Mouse (Mus musculus): ENCODE measurements around the gene Siva1.

The Siva1 gene

GRCm38 (mm10) chr12:112659109-112659508 lies 14.6 kb downstream of the Siva1 start:
- DNase-seq (ENCODE audit: low spot score in 2 of 2): peak; percentile 45 to 64

- DNase-seq (ENCODE audit: low spot score in 2 of 2): no peak
Observed at GRCm38 (mm10) chr12:112660576-112661326, 16.3 kb downstream of the Siva1 start.

DNA sequence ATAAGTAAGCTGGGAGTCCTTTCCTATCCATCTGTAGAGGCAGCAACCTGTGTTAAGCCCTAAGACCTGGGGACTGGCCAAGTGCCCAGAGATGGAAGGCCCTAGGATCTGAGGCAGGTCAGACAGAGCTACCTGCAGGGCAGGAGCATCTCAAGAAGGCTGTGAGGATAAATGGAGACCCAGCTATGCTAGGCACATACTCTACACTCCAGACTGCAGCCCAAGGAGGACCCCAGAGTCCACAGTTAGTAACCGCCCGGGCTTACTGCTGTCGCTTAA lies 16.8 kb downstream of the Siva1 start:
- DNase-seq (ENCODE audit: low spot score in 2 of 2): no peak

DNA sequence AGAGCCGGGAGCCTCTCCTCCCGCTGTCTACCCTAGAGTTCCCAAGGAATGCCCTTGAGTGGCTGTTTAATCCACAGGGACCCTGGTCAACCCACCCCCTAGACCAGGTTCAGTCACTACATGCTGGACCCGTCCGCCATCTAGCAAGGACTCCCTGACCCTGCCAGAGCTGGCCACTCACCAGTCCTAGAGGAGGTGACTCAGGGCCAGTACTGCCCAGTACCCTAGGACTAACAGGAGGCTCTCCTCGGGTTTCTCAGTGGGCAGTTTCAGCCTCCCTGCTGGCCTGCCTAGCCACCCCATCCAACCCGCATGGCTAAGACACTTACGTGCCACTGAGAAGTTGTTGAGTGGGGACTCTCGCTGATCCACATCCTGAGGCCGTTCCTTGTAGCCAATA lies 17.4 kb downstream of the Siva1 start:
- no peak for DNase-seq (ENCODE audit: low spot score in 2 of 2)

GRCm38 (mm10) chr12:112663303-112663702 lies 18.8 kb downstream of the Siva1 start:
- DNase-seq (ENCODE audit: low spot score in 2 of 2): no peak

DNA sequence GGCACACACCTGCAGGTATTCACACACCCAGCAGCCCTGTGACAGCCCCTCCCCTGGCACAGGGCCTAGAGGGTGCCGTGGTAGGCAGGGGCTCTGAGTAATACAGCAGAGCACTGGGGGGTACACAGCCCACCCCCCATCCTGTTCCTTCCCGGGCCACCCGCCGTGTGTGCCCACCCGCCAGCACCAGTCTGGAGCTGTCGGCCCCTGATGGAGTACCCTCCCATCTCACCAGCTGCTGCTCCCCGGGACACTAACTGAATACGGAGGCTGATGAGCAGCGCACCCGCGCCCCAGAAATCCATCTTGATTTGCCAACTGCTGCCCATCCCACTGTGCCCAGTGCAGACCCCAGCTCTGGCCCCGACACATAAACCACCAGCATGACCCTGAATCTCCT lies 19.2 kb downstream of the Siva1 start:
- no peak for DNase-seq (ENCODE audit: low spot score in 2 of 2)

DNA sequence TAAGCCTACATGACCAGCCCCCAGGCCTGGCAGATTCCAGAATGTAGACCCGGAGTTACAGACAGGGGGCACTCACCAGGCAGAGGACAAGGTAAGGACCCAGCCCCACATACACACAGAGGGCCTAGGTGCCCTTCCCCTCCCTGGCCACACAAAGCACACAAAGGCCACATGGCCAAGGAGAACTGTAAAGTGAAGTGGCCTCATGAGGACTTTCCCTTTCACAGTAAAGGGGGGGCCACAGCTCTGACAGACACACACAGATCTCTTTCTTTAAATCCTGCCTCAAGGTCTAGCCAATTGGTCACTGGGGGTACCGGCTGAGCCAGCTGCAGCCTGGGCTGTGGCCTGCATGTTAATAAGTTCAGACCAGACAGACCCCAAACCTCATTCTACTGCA lies 19.6 kb downstream of the Siva1 start:
- DNase-seq (ENCODE audit: low spot score in 2 of 2): no peak

DNA sequence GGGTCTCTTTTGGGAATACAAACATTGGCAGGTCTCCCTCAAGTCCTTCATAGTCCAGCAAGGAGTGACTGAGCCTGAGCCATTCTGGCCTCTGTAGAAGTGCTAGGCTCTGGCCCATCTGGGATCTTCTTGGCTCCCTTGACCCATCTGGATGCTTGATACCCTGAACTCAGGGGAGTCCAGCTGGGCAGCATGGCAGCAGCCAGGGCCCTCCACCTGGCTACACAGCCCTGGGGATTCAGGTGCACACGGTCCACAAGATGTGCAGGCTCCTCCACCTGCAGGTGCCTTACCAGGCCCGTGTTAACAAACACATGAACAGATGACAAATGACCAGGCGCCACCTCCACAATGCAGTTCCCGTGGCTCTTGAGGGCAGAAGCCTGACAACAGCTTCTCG lies 20.2 kb downstream of the Siva1 start:
- DNase-seq (ENCODE audit: low spot score in 2 of 2): no peak

DNA sequence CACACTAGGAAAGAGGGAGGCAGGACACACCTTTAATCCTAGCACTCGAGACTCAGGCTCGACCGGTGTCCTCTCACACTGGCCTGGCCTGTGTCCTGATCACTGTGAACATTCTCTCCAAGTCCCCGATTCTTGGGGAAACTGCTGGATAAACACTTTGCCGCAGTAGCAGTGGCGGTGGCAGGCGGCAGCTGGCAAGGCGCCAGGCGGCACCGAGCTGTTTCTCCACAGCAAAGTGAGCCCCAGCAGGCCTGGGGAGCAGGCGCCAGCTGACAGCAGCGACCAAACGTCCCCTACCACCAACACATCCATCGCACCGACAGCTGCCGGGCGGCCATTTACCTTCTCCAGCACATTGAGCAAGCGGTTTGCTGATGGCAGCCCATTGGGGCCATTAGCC lies 21.0 kb downstream of the Siva1 start:
- peak; percentile 76 to 82 for DNase-seq (ENCODE audit: low spot score in 2 of 2)

DNA sequence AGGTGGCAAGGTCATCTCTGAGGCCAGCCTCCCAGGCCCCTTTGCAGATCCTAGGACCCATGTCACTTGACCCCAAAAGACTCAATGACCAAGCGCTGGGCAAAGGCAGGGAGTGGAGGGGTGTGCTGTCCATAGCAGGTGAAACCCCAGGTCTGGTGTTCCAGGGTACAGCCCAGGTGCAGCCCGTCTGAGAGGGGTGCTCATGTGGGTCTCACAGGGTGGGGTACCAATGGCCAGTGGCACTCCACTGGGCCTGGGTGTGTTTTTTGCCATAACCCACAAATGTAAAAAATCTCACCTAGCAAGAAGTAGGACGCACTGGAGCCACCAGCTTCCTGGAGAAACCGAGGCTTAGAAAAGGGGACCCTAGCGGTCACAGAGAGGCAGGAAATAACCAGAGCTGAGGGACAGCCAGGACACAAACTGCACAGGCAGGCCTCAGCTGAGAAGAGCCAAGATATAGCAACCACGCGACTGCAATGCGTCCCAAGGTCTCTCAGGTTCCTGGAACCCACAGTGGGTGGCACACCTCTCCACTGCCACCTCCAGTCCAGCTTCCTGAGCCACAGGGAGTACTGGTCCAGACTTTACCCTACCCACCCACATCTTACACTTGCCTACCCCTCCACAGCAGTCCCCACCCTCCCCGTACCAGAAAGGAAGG lies 21.5 kb downstream of the Siva1 start:
- DNase-seq (ENCODE audit: low spot score in 2 of 2): no peak

GRCm38 (mm10) chr12:112667619-112668297 lies 23.3 kb downstream of the Siva1 start:
- peak in 1 of 2 experiments; percentile 37 for DNase-seq (ENCODE audit: low spot score in 2 of 2)

DNA sequence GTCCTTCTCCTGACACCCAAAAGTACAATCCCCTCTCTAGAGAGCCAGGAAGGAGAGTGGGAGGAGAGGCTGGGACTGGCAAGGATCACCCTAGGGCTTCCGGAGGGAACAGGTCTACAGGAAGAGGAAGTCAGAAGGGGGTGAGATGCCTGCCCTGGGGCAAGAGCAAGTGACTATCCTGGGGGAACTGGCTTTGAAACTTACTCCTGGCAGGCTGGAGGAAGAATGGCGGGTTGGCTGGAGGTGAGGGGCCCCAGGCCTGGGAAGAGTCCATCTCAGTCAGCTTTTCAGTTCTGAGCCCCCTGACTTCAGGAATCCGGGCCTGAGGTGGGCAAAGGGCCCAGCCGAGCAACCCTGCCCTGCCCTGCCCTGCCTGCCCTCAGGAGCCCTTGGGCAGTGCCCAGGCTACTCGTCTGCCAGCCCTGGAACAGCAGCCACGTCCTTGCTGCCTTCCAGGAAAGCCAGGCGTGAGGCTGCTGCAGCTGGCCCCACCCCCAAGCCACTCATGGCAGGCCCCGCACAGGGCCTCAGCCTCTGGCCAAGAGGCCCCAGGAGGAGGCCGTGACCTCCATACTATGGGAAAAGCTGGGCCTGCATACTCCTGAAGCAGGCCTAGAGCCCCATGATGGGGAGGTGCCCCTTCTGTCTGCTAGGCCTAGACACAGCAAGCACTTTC lies 26.4 kb downstream of the Siva1 start:
- DNase-seq (ENCODE audit: low spot score in 2 of 2): no peak

DNA sequence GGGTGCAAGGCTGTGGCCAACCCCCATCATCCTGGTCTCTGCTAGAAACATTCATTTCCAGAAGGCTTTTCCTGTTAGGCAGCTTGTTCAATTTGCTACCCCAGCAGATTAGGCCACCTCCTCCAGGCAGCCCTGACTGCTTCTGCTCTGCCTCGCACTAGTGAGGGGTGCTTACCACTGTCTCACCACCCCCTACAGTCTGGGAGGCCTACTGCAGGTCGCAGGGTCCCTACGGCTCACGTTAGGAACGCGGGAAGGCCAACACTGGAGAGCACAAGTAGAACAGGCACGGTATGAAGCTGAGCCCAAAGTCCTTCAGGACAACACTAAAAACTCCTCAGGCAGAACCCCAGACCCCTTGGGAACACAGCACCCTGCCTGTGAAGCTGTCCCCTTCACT lies 27.4 kb downstream of the Siva1 start:
- DNase-seq (ENCODE audit: low spot score in 2 of 2): no peak

- no peak for DNase-seq (ENCODE audit: low spot score in 2 of 2)
Observed at GRCm38 (mm10) chr12:112672744-112673575, 28.5 kb downstream of the Siva1 start.

DNA sequence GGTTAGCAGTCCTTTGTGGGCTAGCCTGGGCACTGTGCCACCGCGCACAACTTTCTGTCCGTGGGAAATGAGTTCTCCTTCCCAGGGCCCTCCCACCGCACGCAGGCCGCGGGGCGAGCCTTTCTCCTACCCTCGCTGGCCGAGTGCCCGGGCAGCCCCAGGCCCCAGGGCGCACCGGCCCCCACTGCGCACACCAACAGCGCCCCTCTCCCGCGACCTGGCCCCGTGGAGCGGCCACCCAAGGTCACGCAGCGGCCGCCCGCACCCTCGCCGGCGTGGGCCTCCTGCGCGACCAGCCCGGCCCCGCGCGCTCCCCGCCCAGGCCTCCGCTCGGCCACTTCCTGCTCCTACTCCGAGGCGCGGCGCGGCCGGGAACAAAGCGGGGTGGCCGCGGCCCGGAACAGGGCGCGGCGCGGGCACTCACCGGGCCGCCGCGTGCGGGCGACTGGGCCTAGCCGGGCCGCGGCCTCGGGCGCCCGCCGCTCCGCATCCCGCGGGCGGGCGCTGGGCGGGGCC lies 29.2 kb downstream of the Siva1 start:
- DNase-seq (ENCODE audit: low spot score in 2 of 2): peak in 1 of 2 experiments; percentile 31

DNA sequence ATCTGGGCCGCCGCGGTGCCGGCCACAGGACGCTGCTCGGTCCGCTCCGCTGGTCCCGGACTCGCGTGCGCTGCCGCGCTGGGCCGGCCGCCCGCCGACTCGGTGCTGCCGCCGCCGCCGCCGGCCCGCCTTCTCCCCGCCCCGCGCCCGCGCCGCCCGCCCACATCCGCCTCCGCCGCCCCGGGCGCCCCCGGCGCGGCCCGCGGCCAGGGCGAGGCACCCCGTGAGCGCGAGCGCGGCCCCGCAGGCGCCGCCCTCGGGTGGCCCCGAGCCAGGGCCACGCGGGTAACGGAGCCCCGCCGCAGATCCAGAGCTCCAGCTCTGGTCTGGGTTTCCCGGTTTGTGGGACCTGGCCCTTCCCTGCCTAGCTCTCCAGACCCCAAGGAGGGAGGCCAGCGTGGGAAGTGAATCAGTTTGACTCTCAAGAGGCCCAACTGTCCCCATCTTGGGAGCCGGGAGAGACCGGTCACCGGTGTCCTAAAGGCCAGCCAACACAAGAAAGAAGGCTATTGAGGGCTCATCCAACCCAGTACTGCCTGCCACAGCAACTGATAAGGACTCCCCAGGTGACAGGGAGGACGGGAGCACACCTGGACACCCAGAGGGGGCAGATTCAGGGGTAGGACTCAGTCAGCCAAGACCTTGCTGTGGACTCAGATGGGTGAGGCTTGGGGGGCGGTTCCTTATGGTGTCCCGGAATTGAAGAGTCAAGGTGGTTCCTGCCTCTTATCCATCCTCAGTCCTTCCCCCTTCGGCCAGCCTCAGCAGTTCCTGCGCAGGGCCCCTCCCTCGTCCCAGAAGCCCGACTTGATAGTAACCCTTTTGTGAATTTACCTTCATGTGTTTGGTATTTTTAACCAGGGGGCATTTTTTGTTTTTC lies 29.9 kb downstream of the Siva1 start, which contains the start of gene Akt1:
Akt1 (minus strand) TSS at position 753 of the 880 bp plus-strand sequence.
- peak; percentile 32 to 47 for DNase-seq (ENCODE audit: low spot score in 2 of 2)

DNA sequence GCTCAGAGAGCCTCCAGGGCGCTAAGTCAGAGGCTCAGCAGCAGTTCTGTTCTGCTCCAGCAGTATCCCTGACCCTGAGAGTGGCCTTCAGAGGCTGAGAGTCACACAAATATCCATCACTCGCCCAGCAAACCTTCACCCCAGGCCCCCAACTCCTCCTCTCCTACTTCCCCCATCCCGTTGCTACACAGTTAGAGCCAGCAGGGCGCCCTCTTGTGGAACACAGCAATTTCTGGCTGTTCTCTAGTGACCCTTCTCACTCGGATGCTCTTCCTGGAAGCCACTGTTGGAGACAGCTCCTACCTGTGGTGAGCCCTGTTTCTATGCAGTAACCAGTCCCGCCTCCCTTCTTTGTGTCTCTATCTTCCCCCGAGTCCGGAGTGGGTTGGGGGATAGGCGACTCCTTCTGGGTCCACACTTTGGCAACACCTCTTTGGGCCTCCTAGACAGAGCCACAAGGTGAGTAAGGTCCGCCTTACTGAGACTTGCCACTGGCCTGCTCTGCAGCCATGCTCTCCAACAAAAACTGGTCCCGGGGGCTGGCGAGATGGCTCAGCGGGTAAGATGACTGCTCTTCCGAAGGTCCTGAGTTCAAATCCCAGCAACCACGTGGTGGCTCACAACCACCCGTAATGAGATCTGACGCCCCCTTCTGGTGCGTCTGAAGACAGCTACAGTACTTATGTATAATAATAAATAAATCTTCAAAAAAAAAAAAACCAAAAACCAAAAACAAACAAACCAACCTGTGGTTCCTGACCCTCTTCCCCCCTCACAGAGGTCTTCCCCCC lies 31.0 kb downstream of the Siva1 start:
- DNase-seq (ENCODE audit: low spot score in 2 of 2): peak; percentile 78 to 86

DNA sequence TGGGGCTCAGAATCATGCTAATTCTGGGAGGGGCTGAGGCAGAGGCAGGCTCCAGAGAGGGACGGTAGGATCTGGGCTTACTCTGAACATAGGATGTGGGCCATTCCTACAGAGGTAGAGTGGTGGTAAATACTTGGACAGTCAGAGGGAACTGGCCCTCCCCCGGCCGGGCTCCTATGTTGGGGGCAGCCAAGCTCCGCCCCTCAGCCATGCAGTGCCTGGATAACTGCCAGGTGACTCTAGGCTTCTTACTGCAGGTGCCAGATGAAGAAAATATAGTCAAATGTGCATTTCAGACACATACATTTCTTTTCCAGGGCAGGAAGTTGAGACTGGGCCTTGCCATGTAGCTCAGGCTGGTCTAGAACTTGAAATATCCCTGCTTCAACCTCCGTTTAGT lies 32.6 kb downstream of the Siva1 start:
- DNase-seq (ENCODE audit: low spot score in 2 of 2): no peak

DNA sequence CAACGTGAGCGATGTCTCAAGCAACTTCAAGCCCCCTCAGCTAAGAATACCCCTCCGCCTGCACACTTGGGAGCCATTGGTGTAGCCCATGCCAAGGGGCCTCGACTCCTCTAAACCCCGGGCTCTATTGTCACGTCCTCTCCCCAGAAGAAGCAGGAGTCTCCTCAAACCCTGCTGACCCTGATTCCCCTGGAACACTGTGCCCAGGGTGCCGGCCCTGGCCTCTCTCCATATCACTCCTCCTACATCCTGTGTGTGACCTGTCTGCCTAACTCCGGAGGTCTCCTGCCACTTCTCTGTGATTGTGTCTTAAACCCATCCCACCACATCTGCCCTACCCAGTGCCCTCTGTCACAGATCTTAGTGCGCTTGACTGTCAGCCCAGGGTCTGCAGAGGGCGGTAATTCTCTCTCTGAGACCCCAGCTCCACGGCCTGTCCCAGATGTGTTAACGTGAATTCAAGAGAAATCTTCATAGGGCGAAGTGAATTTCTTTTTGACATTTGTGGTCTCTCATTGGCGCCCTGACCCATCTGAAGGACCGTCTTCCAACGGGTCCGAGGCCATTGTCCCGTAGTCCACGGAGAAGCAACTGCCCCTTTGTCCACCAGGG lies 33.6 kb downstream of the Siva1 start:
- no peak for DNase-seq (ENCODE audit: low spot score in 2 of 2)
